Mouse (Mus musculus): Measurements from ENCODE around the gene Gm20388.
"Not testable (repeated sequence)": the region's sequence is repeated elsewhere in the genome, so short reads cannot be mapped to it uniquely, and the experiment has no call there.

The Gm20388 gene

DNA sequence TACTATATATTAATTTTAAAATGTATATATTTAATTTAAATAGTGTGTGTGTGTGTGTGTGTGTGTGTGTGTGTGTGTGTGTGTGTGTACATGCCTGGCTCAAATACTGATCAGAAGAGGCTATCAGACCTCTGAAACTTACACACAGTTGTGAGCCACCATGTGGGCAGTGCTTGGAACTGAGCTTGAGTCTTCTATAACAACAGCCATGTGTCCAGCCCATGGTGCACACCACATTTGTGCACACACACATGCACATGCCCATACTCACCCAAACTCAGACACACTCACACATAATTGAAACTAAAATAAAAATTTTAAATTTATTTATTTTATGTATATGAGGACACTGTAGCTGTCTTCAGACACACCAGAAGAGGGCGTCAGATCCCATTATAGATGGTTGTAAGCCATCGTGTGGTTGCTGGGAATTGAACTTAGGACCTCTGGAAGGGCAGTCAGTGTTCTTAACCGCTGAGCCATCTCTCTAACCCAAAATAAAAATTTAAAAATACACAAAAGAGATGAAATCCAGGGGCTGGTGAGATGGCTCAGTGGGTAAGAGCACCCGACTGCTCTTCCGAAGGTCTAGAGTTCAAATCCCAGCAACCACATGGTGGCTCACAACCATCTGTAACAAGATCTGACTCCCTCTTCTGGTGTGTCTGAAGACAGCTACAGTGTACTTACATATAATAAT, 3504.5 kb downstream of the Gm20388 start:
- DNase-seq (ENCODE audit: low spot score in 2 of 2): not testable (repeated sequence)

- DNase-seq (ENCODE audit: low spot score in 2 of 2): no peak
These were observed 3505.6 kb downstream of the Gm20388 start for GRCm38 (mm10) chr8:123415967-123416943.

GRCm38 (mm10) chr8:123416944-123417555, 3506.4 kb downstream of the Gm20388 start:
- peak in 1 of 2 experiments; percentile 60 for DNase-seq (ENCODE audit: low spot score in 2 of 2)

- no peak for DNase-seq (ENCODE audit: low spot score in 2 of 2)
These were observed 3509.1 kb downstream of the Gm20388 start for GRCm38 (mm10) chr8:123419711-123420110.

GRCm38 (mm10) chr8:123420525-123421281, 3510.1 kb downstream of the Gm20388 start:
- peak in 1 of 2 experiments; percentile 59 for DNase-seq (ENCODE audit: low spot score in 2 of 2)

DNA sequence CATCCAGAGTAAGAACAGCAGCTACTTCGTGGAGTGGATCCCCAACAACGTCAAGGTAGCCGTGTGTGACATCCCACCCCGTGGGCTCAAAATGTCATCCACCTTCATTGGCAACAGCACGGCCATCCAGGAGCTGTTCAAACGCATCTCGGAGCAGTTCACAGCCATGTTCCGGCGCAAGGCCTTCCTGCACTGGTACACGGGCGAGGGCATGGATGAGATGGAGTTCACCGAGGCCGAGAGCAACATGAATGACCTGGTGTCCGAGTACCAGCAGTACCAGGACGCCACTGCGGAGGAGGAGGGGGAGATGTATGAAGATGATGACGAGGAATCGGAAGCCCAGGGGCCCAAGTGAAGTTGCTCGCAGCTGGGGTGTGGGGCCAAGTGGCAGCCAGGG, 3510.7 kb downstream of the Gm20388 start:
- DNase-seq (ENCODE audit: low spot score in 2 of 2): no peak

DNA sequence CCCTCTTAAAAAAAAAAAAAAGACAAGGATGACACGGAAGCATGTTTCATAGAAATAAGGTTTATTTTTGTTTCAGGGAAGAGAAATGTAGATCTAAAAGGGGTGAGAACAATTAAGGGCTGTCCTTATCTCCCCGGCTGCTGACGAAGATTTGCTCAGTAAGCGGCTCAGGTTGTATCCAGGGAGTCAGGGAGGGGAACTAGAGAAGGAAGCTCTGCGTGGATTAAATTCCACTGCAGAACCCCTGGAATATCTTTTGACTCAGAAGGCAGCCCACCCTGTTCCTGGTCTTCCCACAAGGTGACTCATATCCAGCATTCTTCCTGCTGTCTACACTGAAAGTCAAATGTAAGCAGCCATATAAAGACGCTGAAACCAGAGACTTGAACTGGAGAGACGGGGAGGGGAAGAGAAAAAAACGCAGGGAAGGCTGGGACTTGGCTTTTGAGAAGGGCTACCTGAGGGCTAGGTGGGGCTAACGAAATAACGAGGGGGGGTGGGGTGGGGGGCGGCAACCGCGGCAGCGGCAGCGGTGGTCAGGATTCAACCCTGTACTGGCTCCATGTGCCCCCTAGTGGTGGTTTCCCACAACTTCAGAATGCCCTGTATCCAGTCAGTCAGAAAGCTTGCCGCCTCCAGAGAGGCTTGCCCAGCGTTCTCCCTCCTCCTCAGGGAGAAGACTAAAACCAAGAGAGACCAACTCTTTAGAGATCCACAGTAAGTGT, 3511.6 kb downstream of the Gm20388 start:
- DNase-seq (ENCODE audit: low spot score in 2 of 2): peak; percentile 68 to 84

- DNase-seq (ENCODE audit: low spot score in 2 of 2): no peak
These were observed 3512.1 kb downstream of the Gm20388 start for GRCm38 (mm10) chr8:123422781-123423159.

- DNase-seq (ENCODE audit: low spot score in 2 of 2): no peak
These were observed 3512.8 kb downstream of the Gm20388 start, which contains the start of gene Def8 for GRCm38 (mm10) chr8:123423441-123423840. Def8 (plus strand) TSS chr8:123423527.

DNA sequence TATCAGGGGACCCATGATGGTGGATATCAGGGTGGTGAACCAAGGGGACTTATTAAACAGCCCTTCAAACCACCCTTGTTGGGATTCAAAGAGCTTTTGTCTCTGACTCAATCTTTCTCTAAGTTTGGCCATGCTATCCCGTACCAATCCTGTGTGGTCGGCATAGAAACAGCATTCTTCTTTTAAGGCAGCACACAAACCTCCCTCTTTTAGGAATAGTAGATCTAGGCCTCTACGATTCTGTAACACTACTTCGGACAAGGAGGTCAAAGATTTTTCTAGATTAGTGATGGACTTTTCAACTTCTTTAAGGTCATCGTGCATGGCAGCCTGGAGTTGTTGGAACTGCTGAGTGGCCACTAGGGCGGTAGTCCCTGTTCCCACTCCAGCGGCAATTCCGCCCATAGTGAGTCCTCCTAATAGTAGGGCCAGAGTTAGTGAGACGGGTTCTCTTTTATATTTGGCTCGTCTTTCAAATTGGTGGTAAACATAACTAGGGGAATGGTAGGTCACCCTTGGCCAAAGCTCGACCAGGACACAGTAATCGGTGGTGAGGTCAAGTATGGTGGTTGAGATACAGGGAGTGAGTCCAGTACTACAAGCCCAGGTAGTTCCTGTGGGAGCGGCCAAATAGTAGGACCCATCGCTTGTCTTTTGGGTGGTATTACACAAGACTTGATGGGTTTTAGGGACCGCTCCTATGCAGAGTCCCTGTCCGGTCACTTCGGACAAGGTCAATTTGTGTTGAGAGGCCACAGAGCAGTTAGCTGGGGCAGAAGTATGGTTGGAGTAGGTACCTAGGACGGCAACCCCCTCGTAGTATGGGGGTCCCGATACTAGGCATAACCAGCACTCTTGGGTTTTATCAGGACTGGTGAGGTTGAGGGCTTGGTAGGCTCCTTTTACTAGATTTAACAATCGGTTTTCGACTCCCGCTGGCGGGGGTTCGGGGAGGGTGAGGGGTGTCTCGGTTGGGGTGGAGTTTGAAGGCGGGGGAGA, 3516.2 kb downstream of the Gm20388 start:
- DNase-seq (ENCODE audit: low spot score in 2 of 2): no peak

DNA sequence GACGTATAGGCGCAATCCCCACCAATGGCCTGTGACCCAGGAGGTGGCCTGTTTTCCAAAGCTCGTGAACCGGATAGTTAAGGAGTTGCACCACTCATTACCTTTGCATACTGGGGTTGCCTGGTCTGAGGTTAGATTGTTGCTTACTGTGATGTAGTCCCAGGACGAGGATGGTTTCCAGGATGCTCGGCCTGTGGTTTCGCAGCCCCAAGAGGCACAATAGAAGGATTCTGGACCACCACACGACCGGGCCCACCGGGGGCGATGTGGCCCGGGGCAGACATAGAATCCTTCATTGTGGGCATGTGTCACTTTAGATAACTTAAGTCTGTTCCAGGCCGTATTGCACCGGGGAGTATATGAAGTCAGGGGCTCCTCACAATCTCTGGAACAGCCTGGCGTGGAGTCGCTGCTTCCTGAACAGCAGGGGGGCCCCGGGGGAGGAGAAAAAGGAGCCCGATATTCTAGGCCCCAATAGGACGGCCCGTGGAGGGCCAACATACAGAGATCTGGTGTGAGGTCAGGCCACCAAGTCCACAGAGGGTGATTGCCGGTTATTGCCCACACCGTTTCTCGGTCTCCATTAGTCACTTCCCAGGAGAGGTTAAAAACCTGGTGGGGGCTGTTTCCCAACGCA, 3517.1 kb downstream of the Gm20388 start:
- no peak for DNase-seq (ENCODE audit: low spot score in 2 of 2)

DNA sequence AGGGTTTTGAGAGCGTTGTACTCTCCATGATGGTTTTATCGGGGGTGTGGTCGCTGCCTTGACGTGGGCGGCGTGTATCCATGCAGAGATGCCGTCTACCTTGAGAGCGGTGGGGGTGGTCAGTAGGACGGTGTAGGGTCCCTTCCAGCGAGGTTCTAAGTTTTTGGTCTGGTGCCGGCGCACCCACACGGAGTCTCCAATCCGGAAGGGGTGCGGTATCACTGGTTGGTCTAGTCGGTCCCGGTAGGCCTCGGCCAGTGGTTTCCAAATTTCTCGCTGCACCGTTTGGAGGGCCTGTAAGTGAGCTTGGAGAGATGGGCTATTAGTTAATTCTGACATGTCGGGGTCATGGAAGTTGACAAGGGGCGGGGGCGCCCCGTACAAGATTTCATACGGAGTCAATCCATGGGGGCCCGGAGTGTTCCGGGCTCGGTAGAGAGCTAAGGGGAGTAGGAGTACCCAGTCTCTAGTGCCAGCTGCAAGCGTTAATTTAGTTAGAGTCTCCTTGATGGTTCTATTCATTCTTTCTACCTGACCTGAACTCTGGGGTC, 3517.8 kb downstream of the Gm20388 start:
- no peak for DNase-seq (ENCODE audit: low spot score in 2 of 2)

- DNase-seq (ENCODE audit: low spot score in 2 of 2): no peak
These were observed 3518.5 kb downstream of the Gm20388 start for GRCm38 (mm10) chr8:123428939-123429721.

DNA sequence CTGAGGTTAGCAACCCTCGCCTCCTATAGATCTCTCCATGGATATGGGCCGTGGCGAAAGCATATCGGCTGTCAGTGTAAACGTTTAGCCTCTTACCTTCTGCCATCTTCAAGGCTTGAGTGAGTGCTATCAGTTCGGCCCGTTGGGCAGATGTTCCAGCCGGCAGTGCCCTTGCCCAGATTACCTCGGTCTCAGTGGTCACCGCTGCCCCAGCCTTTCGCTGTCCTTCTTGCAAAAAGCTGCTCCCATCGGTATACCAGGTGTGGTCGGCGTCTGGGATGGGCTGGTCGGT, 3519.0 kb downstream of the Gm20388 start:
- not testable (repeated sequence) for DNase-seq (ENCODE audit: low spot score in 2 of 2)

DNA sequence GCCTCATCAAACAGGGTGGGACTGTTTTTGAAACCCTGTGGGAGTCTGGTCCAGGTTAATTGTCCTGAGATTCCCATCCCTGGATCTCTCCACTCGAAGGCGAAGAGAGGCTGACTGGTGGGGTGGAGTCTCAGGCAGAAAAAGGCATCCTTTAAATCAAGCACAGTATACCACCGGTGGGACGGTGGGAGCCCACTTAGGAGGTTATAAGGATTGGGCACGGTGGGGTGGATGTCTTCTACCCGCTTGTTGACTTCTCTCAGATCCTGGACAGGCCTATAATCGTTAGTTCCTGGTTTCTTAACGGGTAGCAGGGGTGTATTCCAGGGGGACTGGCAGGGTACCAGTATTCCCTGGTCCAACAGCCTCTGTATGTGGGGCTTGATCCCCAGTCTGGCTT, 3520.3 kb downstream of the Gm20388 start:
- DNase-seq (ENCODE audit: low spot score in 2 of 2): not testable (repeated sequence)

GRCm38 (mm10) chr8:123431616-123432365, 3521.2 kb downstream of the Gm20388 start:
- DNase-seq (ENCODE audit: low spot score in 2 of 2): no peak

DNA sequence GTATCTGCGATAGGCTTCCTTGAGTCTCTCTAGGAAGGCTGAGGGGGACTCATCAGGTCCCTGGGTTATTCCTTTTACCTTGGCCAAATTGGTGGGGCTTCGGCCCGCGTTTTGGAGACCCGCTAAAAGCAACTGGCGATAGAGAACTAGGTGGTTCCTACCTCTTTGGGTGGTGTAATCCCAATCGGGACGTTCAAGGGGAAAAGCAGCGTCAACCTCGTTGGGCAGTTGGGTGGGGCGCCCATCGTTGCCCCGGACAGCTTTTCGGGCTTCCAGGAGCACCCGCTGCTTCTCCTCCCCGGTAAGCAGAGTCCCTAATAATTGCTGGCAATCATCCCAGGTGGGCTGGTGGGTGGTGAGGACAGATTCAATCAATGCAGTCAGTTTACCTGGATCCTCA, 3521.7 kb downstream of the Gm20388 start:
- no peak for DNase-seq (ENCODE audit: low spot score in 2 of 2)
